Mouse (Mus musculus): Measurements from ENCODE around the gene Lin9. TPM values are rescaled to one million over a fixed set of nuclear protein-coding genes. Genes with fewer than 3 reads are reported as not detected.
"Not testable (repeated sequence)": the region's sequence is repeated elsewhere in the genome, so short reads cannot be mapped to it uniquely, and the experiment has no call there.

Lin9 gene
- total and polyA plus RNA-seq, 3 experiments: 10.2 to 11.1 TPM; not detected in 1

DNA sequence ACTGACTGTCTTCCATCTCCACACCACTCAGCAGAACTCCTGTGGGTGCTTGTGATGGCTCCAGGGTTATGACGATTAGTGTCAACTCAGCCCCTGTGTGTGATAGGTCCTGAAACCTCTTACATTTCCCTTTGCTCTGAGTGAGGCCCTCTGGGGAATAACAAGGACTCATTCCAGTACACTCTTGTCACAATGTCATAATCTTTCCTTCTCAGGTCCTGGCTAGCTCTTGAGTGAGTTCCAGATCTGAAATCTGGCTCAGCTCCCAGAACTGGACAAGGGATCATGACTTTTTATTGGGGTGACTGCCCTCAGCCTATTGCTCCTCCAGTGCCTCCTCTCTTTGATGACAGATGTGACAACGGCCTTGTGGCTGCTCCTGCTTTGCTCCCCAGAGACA, 14.8 kb upstream of the Lin9 start:
- no peak overlapping the region for H3K27ac ChIP-seq (ENCODE audit: control insufficient read depth, low read depth, low read length)
- H3K9ac ChIP-seq (ENCODE audit: control insufficient read depth, low read depth, low read length, poor library complexity, severe bottlenecking): no peak overlapping the region
- no peak overlapping the region for H3K4me3 ChIP-seq (ENCODE audit: control insufficient read depth in 1 of 2, insufficient read depth in 1 of 2, low read depth in 2 of 2, low read length in 2 of 2)
- no peaks in the 10 kb centered on the region; a peak in 1 of 4 replicates for H3K27me3 ChIP-seq (ENCODE audit: control insufficient read depth in 1 of 2, insufficient read depth in 2 of 2, low read length in 2 of 2)
- DNase-seq (ENCODE audit: low read depth, low spot score): no peak
- H3K79me2 ChIP-seq (ENCODE audit: control insufficient read depth, insufficient read depth, low read length, poor library complexity): no peaks in the 10 kb centered on the region
- H3K4me1 ChIP-seq (ENCODE audit: control insufficient read depth in 1 of 2, insufficient read depth in 2 of 2, low read length in 2 of 2): no peaks in the 10 kb centered on the region
- TF ChIP-seq TBP (IDR thresholded peaks at IDR 0.05; ENCODE audit: low read depth, low read length) (no peak), TCF12 (IDR thresholded peaks at IDR 0.05; ENCODE audit: low read depth, low read length) (no peak), GABPA (IDR thresholded peaks at IDR 0.05; ENCODE audit: low read depth, low read length) (no peak), CHD2 (IDR thresholded peaks at IDR 0.05; ENCODE audit: low read length) (no peak), CTCF (IDR thresholded peaks at IDR 0.05 in 2 of 3, conservative IDR thresholded peaks at IDR 0.05 in 1 of 3; ENCODE audit: control insufficient read depth in 1 of 3, insufficient read depth in 1 of 3, low read depth in 2 of 3, low read length in 3 of 3, poor library complexity in 1 of 3, severe bottlenecking in 1 of 3) (no peak), HCFC1 (IDR thresholded peaks at IDR 0.05; ENCODE audit: low read depth, low read length) (no peak), ZC3H11A (IDR thresholded peaks at IDR 0.05; ENCODE audit: low read depth, low read length) (no peak), NELFE (IDR thresholded peaks at IDR 0.05; ENCODE audit: low read depth, low read length) (no peak), UBTF (IDR thresholded peaks at IDR 0.05; ENCODE audit: borderline replicate concordance, insufficient read depth, low read depth, low read length) (no peak), ELF1 (IDR thresholded peaks at IDR 0.05; ENCODE audit: low read depth, low read length) (no peak), NRF1 (IDR thresholded peaks at IDR 0.05; ENCODE audit: insufficient read depth, low read depth, low read length, poor library complexity, severe bottlenecking) (no peak), BHLHE40 (IDR thresholded peaks at IDR 0.05; ENCODE audit: borderline replicate concordance, low read depth, low read length) (no peak), RAD21 (IDR thresholded peaks at IDR 0.05; ENCODE audit: low read depth, low read length) (no peak), E2F4 (IDR thresholded peaks at IDR 0.05; ENCODE audit: borderline replicate concordance, low read depth, low read length) (no peak), CHD1 (IDR thresholded peaks at IDR 0.05; ENCODE audit: low read depth, low read length) (no peak), MYC (IDR thresholded peaks at IDR 0.05; ENCODE audit: low read depth, low read length) (no peak)
- H3K36me3 ChIP-seq (ENCODE audit: control insufficient read depth in 1 of 2, insufficient read depth in 2 of 2, low read length in 2 of 2): no peaks in the 10 kb centered on the region
- H3K9me3 ChIP-seq (replicated peaks; ENCODE audit: insufficient read depth, low read length): no peaks in the 10 kb centered on the region

DNA sequence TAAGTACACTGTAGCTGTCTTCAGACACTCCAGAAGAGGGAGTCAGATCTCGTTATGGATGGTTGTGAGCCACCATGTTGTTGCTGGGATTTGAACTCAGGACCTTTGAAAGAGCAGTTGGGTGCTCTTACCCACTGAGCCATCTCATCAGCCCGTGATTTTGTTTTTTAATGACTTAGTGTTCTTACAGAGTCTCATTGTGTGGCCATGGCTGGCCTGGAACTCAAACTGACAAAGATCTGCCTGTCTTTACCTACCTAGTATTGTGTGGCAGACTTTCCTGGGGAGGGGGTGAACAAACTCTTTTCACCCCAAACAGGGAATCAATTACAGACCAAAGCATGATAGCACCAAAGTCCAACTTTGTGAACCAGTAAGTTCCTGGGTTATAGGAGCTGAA, 3.2 kb upstream of the Lin9 start:
- not testable (repeated sequence) for H3K9ac ChIP-seq (ENCODE audit: control insufficient read depth, low read depth, low read length, poor library complexity, severe bottlenecking); H3K9me3 ChIP-seq (replicated peaks; ENCODE audit: insufficient read depth, low read length); H3K4me3 ChIP-seq (ENCODE audit: control insufficient read depth in 1 of 2, insufficient read depth in 1 of 2, low read depth in 2 of 2, low read length in 2 of 2); H3K36me3 ChIP-seq (ENCODE audit: control insufficient read depth in 1 of 2, insufficient read depth in 2 of 2, low read length in 2 of 2); DNase-seq (ENCODE audit: low read depth, low spot score); H3K27ac ChIP-seq (ENCODE audit: control insufficient read depth, low read depth, low read length); H3K27me3 ChIP-seq (ENCODE audit: control insufficient read depth in 1 of 2, insufficient read depth in 2 of 2, low read length in 2 of 2)
- peak; percentile 73 for TF ChIP-seq TBP (IDR thresholded peaks at IDR 0.05; ENCODE audit: low read depth, low read length)
- Histone ChIP-seq H3K79me2 (ENCODE audit: control insufficient read depth, insufficient read depth, low read length, poor library complexity) (peaks cover 29% of the 10 kb centered on the region), H3K4me1 (ENCODE audit: control insufficient read depth in 1 of 2, insufficient read depth in 2 of 2, low read length in 2 of 2) (peaks cover 0 to 14% of the 10 kb centered on the region in 2 experiments; a peak in 2 of 4 replicates)
